Mouse (Mus musculus): ENCODE results near the gene Sord. TPM values are rescaled to one million over a fixed set of nuclear protein-coding genes. Genes with fewer than 3 reads are reported as not detected.
A peak's percentile ranks its signal among the peaks of the same experiment; 100 is the strongest.
"Not testable (repeated sequence)": the region's sequence is repeated elsewhere in the genome, so short reads cannot be mapped to it uniquely, and the experiment has no call there.

Gene Sord
- polyA plus RNA-seq, 1 experiment from 2014 or later, result 90.2 TPM

- not testable (repeated sequence) for H3K27ac ChIP-seq (ENCODE audit: low read length); H3K4me1 ChIP-seq (ENCODE audit: control insufficient read depth, insufficient read depth, low read length); H3K36me3 ChIP-seq (ENCODE audit: control insufficient read depth, insufficient read depth, low read length); H3K9me3 ChIP-seq (ENCODE audit: control insufficient read depth, low read length); H3K4me3 ChIP-seq (ENCODE audit: low read length); H3K4me2 ChIP-seq (ENCODE audit: low read depth, low read length); H3K27me3 ChIP-seq (replicated peaks; ENCODE audit: control insufficient read depth, insufficient read depth, low read length); H3K9ac ChIP-seq (ENCODE audit: low read depth, low read length)
- WGBS, result 78% methylated on average over 4 of the region's 4 CpGs
- peak; percentile 47; the same call in 1 of the 2 replicates for ATAC-seq
Measured at GRCm38 (mm10) chr2:122217075-122217474, 17.5 kb upstream of the Sord start.

- Histone ChIP-seq H3K27ac (ENCODE audit: low read length) (no peak overlapping the region), H3K4me3 (ENCODE audit: low read length) (no peak overlapping the region), H3K4me1 (ENCODE audit: control insufficient read depth, insufficient read depth, low read length) (no peaks in the 10 kb centered on the region; the same call in 1 of the 2 replicates), H3K9ac (ENCODE audit: low read depth, low read length) (no peak overlapping the region), H3K9me3 (ENCODE audit: control insufficient read depth, low read length) (no peaks in the 10 kb centered on the region), H3K27me3 (replicated peaks; ENCODE audit: control insufficient read depth, insufficient read depth, low read length) (no peaks in the 10 kb centered on the region), H3K4me2 (ENCODE audit: low read depth, low read length) (no peak overlapping the region), H3K36me3 (ENCODE audit: control insufficient read depth, insufficient read depth, low read length) (no peaks in the 10 kb centered on the region)
- no peak for ATAC-seq
- 78% methylated on average over 2 of the region's 2 CpGs for WGBS
Measured at GRCm38 (mm10) chr2:122218234-122218633, 16.3 kb upstream of the Sord start.

GRCm38 (mm10) chr2:122221378-122221777 is 13.2 kb upstream of the Sord start:
- H3K27me3 ChIP-seq (replicated peaks; ENCODE audit: control insufficient read depth, insufficient read depth, low read length), result no peaks in the 10 kb centered on the region
- no peak overlapping the region for H3K9ac ChIP-seq (ENCODE audit: low read depth, low read length)
- H3K4me3 ChIP-seq (ENCODE audit: low read length), result no peak overlapping the region
- H3K4me1 ChIP-seq (ENCODE audit: control insufficient read depth, insufficient read depth, low read length), result no peaks in the 10 kb centered on the region; the same call in 1 of the 2 replicates
- peak overlapping the region; percentile 54 for H3K27ac ChIP-seq (ENCODE audit: low read length)
- H3K4me2 ChIP-seq (ENCODE audit: low read depth, low read length), result no peak overlapping the region
- H3K9me3 ChIP-seq (ENCODE audit: control insufficient read depth, low read length), result no peaks in the 10 kb centered on the region
- 32% methylated on average over 4 of the region's 4 CpGs for WGBS
- peak; percentile 86 for ATAC-seq
- H3K36me3 ChIP-seq (ENCODE audit: control insufficient read depth, insufficient read depth, low read length), result no peaks in the 10 kb centered on the region

- Histone ChIP-seq H3K9ac (ENCODE audit: low read depth, low read length) (no peak overlapping the region), H3K27me3 (replicated peaks; ENCODE audit: control insufficient read depth, insufficient read depth, low read length) (no peaks in the 10 kb centered on the region), H3K4me1 (ENCODE audit: control insufficient read depth, insufficient read depth, low read length) (no peaks in the 10 kb centered on the region; the same call in 1 of the 2 replicates), H3K4me3 (ENCODE audit: low read length) (no peak overlapping the region), H3K36me3 (ENCODE audit: control insufficient read depth, insufficient read depth, low read length) (no peaks in the 10 kb centered on the region), H3K27ac (ENCODE audit: low read length) (peak overlapping the region; percentile 54), H3K9me3 (ENCODE audit: control insufficient read depth, low read length) (no peaks in the 10 kb centered on the region), H3K4me2 (ENCODE audit: low read depth, low read length) (no peak overlapping the region)
- ATAC-seq, result peak; percentile 88
- WGBS, result 12% methylated on average over 5 of the region's 5 CpGs
Measured at GRCm38 (mm10) chr2:122221798-122222197, 12.8 kb upstream of the Sord start.

GRCm38 (mm10) chr2:122222272-122222671 is 12.3 kb upstream of the Sord start:
- Histone ChIP-seq H3K36me3 (ENCODE audit: control insufficient read depth, insufficient read depth, low read length) (no peaks in the 10 kb centered on the region), H3K4me2 (ENCODE audit: low read depth, low read length) (no peak overlapping the region), H3K27ac (ENCODE audit: low read length) (peak overlapping the region; percentile 34; the same call in 1 of the 2 replicates), H3K4me3 (ENCODE audit: low read length) (no peak overlapping the region), H3K27me3 (replicated peaks; ENCODE audit: control insufficient read depth, insufficient read depth, low read length) (no peaks in the 10 kb centered on the region), H3K9ac (ENCODE audit: low read depth, low read length) (no peak overlapping the region), H3K4me1 (ENCODE audit: control insufficient read depth, insufficient read depth, low read length) (no peaks in the 10 kb centered on the region; the same call in 1 of the 2 replicates), H3K9me3 (ENCODE audit: control insufficient read depth, low read length) (no peaks in the 10 kb centered on the region)
- 44% methylated on average over 5 of the region's 5 CpGs for WGBS
- ATAC-seq, result 0 out of 2 replicates have a peak, but pooled peaks have one; percentile 24

GRCm38 (mm10) chr2:122223654-122224053 is 10.9 kb upstream of the Sord start:
- Histone ChIP-seq H3K27ac (ENCODE audit: low read length) (no peak overlapping the region), H3K9me3 (ENCODE audit: control insufficient read depth, low read length) (no peaks in the 10 kb centered on the region), H3K4me2 (ENCODE audit: low read depth, low read length) (no peak overlapping the region), H3K36me3 (ENCODE audit: control insufficient read depth, insufficient read depth, low read length) (no peaks in the 10 kb centered on the region), H3K4me1 (ENCODE audit: control insufficient read depth, insufficient read depth, low read length) (no peaks in the 10 kb centered on the region; the same call in 1 of the 2 replicates), H3K27me3 (replicated peaks; ENCODE audit: control insufficient read depth, insufficient read depth, low read length) (no peaks in the 10 kb centered on the region), H3K9ac (ENCODE audit: low read depth, low read length) (no peak overlapping the region), H3K4me3 (ENCODE audit: low read length) (no peak overlapping the region)
- no peak for ATAC-seq

- Histone ChIP-seq H3K4me3 (ENCODE audit: low read length) (no peak overlapping the region), H3K9me3 (ENCODE audit: control insufficient read depth, low read length) (no peaks in the 10 kb centered on the region), H3K4me2 (ENCODE audit: low read depth, low read length) (no peak overlapping the region), H3K4me1 (ENCODE audit: control insufficient read depth, insufficient read depth, low read length) (peaks cover 5% of the 10 kb centered on the region), H3K27me3 (replicated peaks; ENCODE audit: control insufficient read depth, insufficient read depth, low read length) (no peaks in the 10 kb centered on the region), H3K36me3 (ENCODE audit: control insufficient read depth, insufficient read depth, low read length) (no peaks in the 10 kb centered on the region), H3K27ac (ENCODE audit: low read length) (no peak overlapping the region), H3K9ac (ENCODE audit: low read depth, low read length) (no peak overlapping the region)
- ATAC-seq, result no peak
- WGBS, result 85% methylated on average over 6 of the region's 6 CpGs
Measured at GRCm38 (mm10) chr2:122230395-122230794, 4.2 kb upstream of the Sord start.

- Histone ChIP-seq H3K4me1 (ENCODE audit: control insufficient read depth, insufficient read depth, low read length) (peaks cover 11% of the 10 kb centered on the region), H3K4me2 (ENCODE audit: low read depth, low read length) (no peak overlapping the region), H3K4me3 (ENCODE audit: low read length) (no peak overlapping the region), H3K9ac (ENCODE audit: low read depth, low read length) (no peak overlapping the region), H3K9me3 (ENCODE audit: control insufficient read depth, low read length) (no peaks in the 10 kb centered on the region), H3K36me3 (ENCODE audit: control insufficient read depth, insufficient read depth, low read length) (no peaks in the 10 kb centered on the region), H3K27ac (ENCODE audit: low read length) (no peak overlapping the region), H3K27me3 (replicated peaks; ENCODE audit: control insufficient read depth, insufficient read depth, low read length) (no peaks in the 10 kb centered on the region)
- 90% methylated on average over 9 of the region's 9 CpGs for WGBS
- ATAC-seq, result no peak
Measured at GRCm38 (mm10) chr2:122231616-122232015, 2.9 kb upstream of the Sord start.

GRCm38 (mm10) chr2:122233341-122233740 is 1.2 kb upstream of the Sord start:
- H3K4me1 ChIP-seq (ENCODE audit: control insufficient read depth, insufficient read depth, low read length), result peaks cover 11% of the 10 kb centered on the region
- H3K27me3 ChIP-seq (replicated peaks; ENCODE audit: control insufficient read depth, insufficient read depth, low read length), result no peaks in the 10 kb centered on the region
- ATAC-seq, result no peak
- no peak overlapping the region for H3K9ac ChIP-seq (ENCODE audit: low read depth, low read length)
- H3K4me2 ChIP-seq (ENCODE audit: low read depth, low read length), result no peak overlapping the region
- 58% methylated on average over 5 of the region's 5 CpGs for WGBS
- H3K4me3 ChIP-seq (ENCODE audit: low read length), result no peak overlapping the region
- H3K9me3 ChIP-seq (ENCODE audit: control insufficient read depth, low read length), result no peaks in the 10 kb centered on the region
- H3K27ac ChIP-seq (ENCODE audit: low read length), result no peak overlapping the region
- no peaks in the 10 kb centered on the region for H3K36me3 ChIP-seq (ENCODE audit: control insufficient read depth, insufficient read depth, low read length)
